Comparison of ENCODE assay signal across 7 mouse cellular contexts in genomic region chr6:49263847-49264243, GRCm38 (mm10). TPM values are rescaled to one million over a fixed set of nuclear protein-coding genes. Genes with fewer than 3 reads are reported as not detected.
DNase-seq lines count a peak whose midpoint lies in the region; ATAC-seq lines count a peak whose summit lies in the region.

Tra2a (minus strand) TSS chr6:49264033.

- H3K9ac ChIP-seq in embryonic facial prominence, embryonic 11.5 days (replicated peaks; ENCODE audit: low read length) = peak within 1 kb of the TSS; percentile 100
- H3K9ac ChIP-seq in limb, embryonic 11.5 days (ENCODE audit: low read length) = peak within 1 kb of the TSS; percentile 98
- H3K9ac ChIP-seq in midbrain, embryonic 14.5 days (replicated peaks; ENCODE audit: low read length) = peak within 1 kb of the TSS; percentile 97

- H3K27ac ChIP-seq in embryonic facial prominence, embryonic 11.5 days (replicated peaks; ENCODE audit: low read depth, low read length) = peak within 1 kb of the TSS; percentile 93
- peak within 1 kb of the TSS; percentile 81 for H3K27ac ChIP-seq in limb, embryonic 11.5 days (replicated peaks; ENCODE audit: low read depth, low read length)
- H3K27ac ChIP-seq in midbrain, embryonic 14.5 days (replicated peaks; ENCODE audit: low read depth, low read length) = peak within 1 kb of the TSS; percentile 98

- WGBS in embryonic facial prominence, embryonic 11.5 days = under 1% methylated on average over 39 of the region's 39 CpGs
- WGBS in limb, embryonic 11.5 days = under 1% methylated on average over 39 of the region's 39 CpGs
- WGBS in midbrain, embryonic 14.5 days = under 1% methylated on average over 39 of the region's 39 CpGs

- DNase-seq in adrenal gland, postnatal 14 days = peak; percentile 98
- peak; percentile 98 for DNase-seq in embryonic facial prominence, embryonic 11.5 days (ENCODE audit: low spot score)
- DNase-seq in heart, adult 11 months = peak; percentile 100
- peak; percentile 98 for DNase-seq in kidney, adult 18-20 months
- peak; percentile 99 for DNase-seq in limb, embryonic 11.5 days (ENCODE audit: low spot score)
- peak; percentile 99 for DNase-seq in midbrain, embryonic 14.5 days
- peak; percentile 93 to 98 for DNase-seq in spleen, adult 18-20 months

- H3K9me3 ChIP-seq in embryonic facial prominence, embryonic 11.5 days (replicated peaks; ENCODE audit: control insufficient read depth, low read length) = no peaks in the 10 kb centered on the region
- H3K9me3 ChIP-seq in limb, embryonic 11.5 days (ENCODE audit: control insufficient read depth, low read length) = no peaks in the 10 kb centered on the region
- no peaks in the 10 kb centered on the region for H3K9me3 ChIP-seq in midbrain, embryonic 14.5 days (ENCODE audit: control insufficient read depth, low read length)

- H3K4me1 ChIP-seq in embryonic facial prominence, embryonic 11.5 days (ENCODE audit: control insufficient read depth, insufficient read depth, low read length) = no peaks in the 10 kb centered on the region
- peaks cover 3% of the 10 kb centered on the region; the same call in 1 of the 2 replicates for H3K4me1 ChIP-seq in limb, embryonic 11.5 days (ENCODE audit: control insufficient read depth, insufficient read depth, low read length)
- peaks cover 23% of the 10 kb centered on the region for H3K4me1 ChIP-seq in midbrain, embryonic 14.5 days (ENCODE audit: control insufficient read depth, insufficient read depth, low read length)

- peak; percentile 89 for ATAC-seq in embryonic facial prominence, embryonic 11.5 days (replicated peaks; ENCODE audit: insufficient number of reproducible peaks, low FRiP score, low TSS enrichment, low read depth)
- ATAC-seq in limb, embryonic 11.5 days (ENCODE audit: insufficient number of reproducible peaks, low FRiP score, low TSS enrichment, low read depth) = peak; percentile 94
- peak; percentile 95 for ATAC-seq in midbrain, embryonic 14.5 days (ENCODE audit: low FRiP score, low TSS enrichment)

- H3K27me3 ChIP-seq in embryonic facial prominence, embryonic 11.5 days (ENCODE audit: control insufficient read depth, insufficient read depth, low read length) = no peaks in the 10 kb centered on the region
- no peaks in the 10 kb centered on the region for H3K27me3 ChIP-seq in limb, embryonic 11.5 days (ENCODE audit: control insufficient read depth, insufficient read depth, low read length)
- no peaks in the 10 kb centered on the region for H3K27me3 ChIP-seq in midbrain, embryonic 14.5 days (ENCODE audit: control insufficient read depth, insufficient read depth, low read length)

- peak within 1 kb of the TSS; percentile 50 for H3K4me2 ChIP-seq in embryonic facial prominence, embryonic 11.5 days (ENCODE audit: low read depth, low read length)
- peak within 1 kb of the TSS; percentile 62 for H3K4me2 ChIP-seq in limb, embryonic 11.5 days (ENCODE audit: low read depth, severe bottlenecking)
- peak within 1 kb of the TSS; percentile 74 for H3K4me2 ChIP-seq in midbrain, embryonic 14.5 days (ENCODE audit: low read length)

- peak within 1 kb of the TSS; percentile 100 for H3K4me3 ChIP-seq in embryonic facial prominence, embryonic 11.5 days (ENCODE audit: low read depth, low read length)
- H3K4me3 ChIP-seq in limb, embryonic 11.5 days (ENCODE audit: low read depth, low read length) = peak within 1 kb of the TSS; percentile 100
- H3K4me3 ChIP-seq in midbrain, embryonic 14.5 days (replicated peaks; ENCODE audit: low read depth, low read length) = peak within 1 kb of the TSS; percentile 98

- no peaks in the 10 kb centered on the region for H3K36me3 ChIP-seq in embryonic facial prominence, embryonic 11.5 days (replicated peaks; ENCODE audit: control insufficient read depth, insufficient read depth, low read depth, low read length)
- no peaks in the 10 kb centered on the region for H3K36me3 ChIP-seq in limb, embryonic 11.5 days (ENCODE audit: control insufficient read depth, insufficient read depth, low read length)
- no peaks in the 10 kb centered on the region for H3K36me3 ChIP-seq in midbrain, embryonic 14.5 days (ENCODE audit: control insufficient read depth, insufficient read depth, low read length)

RNA-seq across cellular contexts. Expression of gene Tra2a, which starts in this region (rescaled TPM):
- total RNA-seq in adrenal gland, postnatal 14 days (2021) = 68.4 and 85.4 TPM in 2 replicates
- 53.3 and 55.5 TPM in 2 replicates for polyA plus RNA-seq in embryonic facial prominence, embryonic 11.5 days (2014; fragmentation: Nextera tagmentation; extraction: Ambion mirVana)
- 64.2 and 75.1 TPM in 2 replicates for polyA plus RNA-seq in limb, embryonic 11.5 days (2014; fragmentation: Nextera tagmentation; extraction: Ambion mirVana)
- 58.0 and 105 TPM in 2 replicates for polyA plus RNA-seq in midbrain, embryonic 14.5 days (2014; fragmentation: Nextera tagmentation; extraction: Ambion mirVana)

Comparison
In these comparisons a context has a peak if more than half of its experiments do, and no peak if none do; other contexts are left out.
1. Peak in every context shown above with its lines: DNase-seq, ATAC-seq, H3K4me3 ChIP-seq and H3K27ac ChIP-seq.